Mouse (Mus musculus) activated CD4-positive, CD25-positive, alpha-beta regulatory T cell (primary cell): ENCODE measurements around the gene Cdh16. TPM values are rescaled to one million over a fixed set of nuclear protein-coding genes. Genes with fewer than 3 reads are reported as not detected.

Experiments
- polyA plus RNA-seq, 2 experiments: library from polyadenylated mRNA; unstranded; fragments of 100-300 nt; shearing (Covaris generic); gene quantifications; one replicate each; pipeline ENCODE4 v1.2.1; 2017

The Cdh16 gene
- under 1 TPM in 1 of 2 experiments, not detected in 1; 0.45 TPM for polyA plus RNA-seq

GRCm38 (mm10) chr8:104624161-104624560, at the start of gene Cdh16:
Cdh16 (minus strand) TSS chr8:104624396.

GRCm38 (mm10) chr8:104641426-104642323, 17.5 kb upstream of the Cdh16 start, which contains the start of gene Ciao2b:
Ciao2b (minus strand) TSS chr8:104641965.

DNA sequence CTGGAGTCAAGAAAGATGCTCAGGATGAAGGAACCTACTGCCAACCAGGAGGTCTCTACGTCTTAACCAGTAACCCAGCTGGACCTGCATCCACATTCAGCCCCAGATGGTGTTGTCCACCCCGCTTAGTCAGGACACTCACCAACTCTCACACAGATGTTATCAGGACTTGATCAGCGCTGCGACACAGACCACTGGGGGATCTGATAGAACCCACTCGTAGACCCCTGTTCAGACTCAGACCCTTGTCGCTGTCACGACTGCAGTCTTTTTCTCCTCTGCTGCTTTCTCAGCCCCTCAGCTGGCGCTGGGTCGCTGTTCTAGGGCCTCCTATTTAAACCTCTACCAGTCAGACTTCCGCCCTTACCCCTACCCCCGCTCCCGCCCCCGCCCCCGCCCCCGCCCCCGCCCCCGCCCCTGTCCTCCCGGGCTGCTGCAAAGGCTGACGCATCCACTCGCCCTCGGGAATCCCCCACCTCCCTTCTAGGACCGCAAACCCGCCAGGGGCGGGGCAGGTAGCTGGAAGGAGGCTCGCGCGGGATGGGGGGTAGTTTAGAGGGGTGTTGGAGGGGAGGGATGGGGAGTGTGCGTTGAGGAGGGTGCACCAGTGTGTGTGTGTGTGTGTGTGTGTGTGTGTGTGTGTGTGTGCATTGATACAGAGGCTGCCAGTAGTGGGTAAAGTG, 6.9 kb upstream of the Cdh16 start, which contains the start of gene Rrad:
TSS of gene Rrad (minus strand) at position 347 of the 683 bp plus-strand sequence.

GRCm38 (mm10) chr8:104591133-104591834, 32.9 kb downstream of the Cdh16 start, which contains the start of gene Pdp2:
Pdp2 (plus strand) TSS chr8:104591451.

Other genes starting within 250 kb of the Cdh16 start
- under 1 TPM; 0.49 to 0.91 TPM for gene Cmtm4, start 228.6 kb downstream of the Cdh16 start, polyA plus RNA-seq
- gene Dync1li2, start 181.3 kb downstream of the Cdh16 start, polyA plus RNA-seq = 10 to 100 TPM; 29.0 to 38.0 TPM
- gene Terb1, start 114.5 kb downstream of the Cdh16 start, polyA plus RNA-seq = not detected
- gene Nae1, start 89.8 kb downstream of the Cdh16 start, polyA plus RNA-seq = 10 to 100 TPM; 72.7 to 85.3 TPM
- 1 to 10 TPM; 2.6 to 2.9 TPM for gene Car7, start 89.7 kb downstream of the Cdh16 start, polyA plus RNA-seq
- 1 to 10 TPM; 4.3 TPM for gene Pdp2, start 32.9 kb downstream of the Cdh16 start, polyA plus RNA-seq
- gene Rrad, start 6.9 kb upstream of the Cdh16 start, polyA plus RNA-seq = 10 to 100 TPM; 26.3 to 72.7 TPM
- gene Ciao2b, start 17.6 kb upstream of the Cdh16 start, polyA plus RNA-seq = 100 to 1,000 TPM in 1 of 2 experiments, 10 to 100 TPM in 1; 88.7 to 128 TPM
- gene Ces2a, start 109.6 kb upstream of the Cdh16 start, polyA plus RNA-seq = under 1 TPM in 1 of 2 experiments, not detected in 1; 0.32 TPM
- not detected for gene Ces2b, start 207.2 kb upstream of the Cdh16 start, polyA plus RNA-seq
- gene Ces2c, start 222.7 kb upstream of the Cdh16 start, polyA plus RNA-seq = 1 to 10 TPM; 3.9 to 8.2 TPM